Mouse (Mus musculus) liver, adult 2 months (tissue): Measurements from ENCODE around the gene Ebi3.

ENCODE experiments used
- CTCF ChIP-seq: fragments of 200-500 bp; IDR thresholded peaks from 2 replicates; pipeline ENCODE4 v1.5.1; 2011; ENCODE audit warnings: low read depth, low read length, control low read depth
- POLR2A ChIP-seq: fragments of 200-500 bp; IDR thresholded peaks from 2 replicates; pipeline ENCODE4 v1.6.1; 2011; ENCODE audit warnings: low read length, control low read depth; ENCODE audit not compliant: insufficient read depth; ENCODE audit errors: extremely low read depth

- TF ChIP-seq CTCF (no peak), POLR2A (no peak)
Measured at GRCm38 (mm10) chr17:55953751-55954150, 1.3 kb downstream of the Ebi3 start.
